Mouse (Mus musculus) testis, adult 2 months (tissue): ENCODE data around the gene Cckbr. TPM values are rescaled to one million over a fixed set of nuclear protein-coding genes. Genes with fewer than 3 reads are reported as not detected.

Source experiments
- H3K27ac ChIP-seq: fragments of 200-500 bp; 2 replicates; pipeline ENCODE4 v1.5.1; 2012; ENCODE audit warnings: low read depth, low read length; ENCODE audit not compliant: control insufficient read depth, insufficient read depth
- H3K27me3 ChIP-seq: fragments of 200-500 bp; 2 replicates; pipeline ENCODE4 v1.6.1; 2012; ENCODE audit warnings: mild to moderate bottlenecking, low read length, moderate library complexity; ENCODE audit not compliant: control insufficient read depth, insufficient read depth
- H3K36me3 ChIP-seq: fragments of 200-500 bp; 2 replicates; pipeline ENCODE4 v1.6.1; 2012; ENCODE audit warnings: mild to moderate bottlenecking, low read length; ENCODE audit not compliant: control insufficient read depth, insufficient read depth
- H3K4me1 ChIP-seq: fragments of 200-500 bp; 2 replicates; pipeline ENCODE4 v1.6.1; 2012; ENCODE audit warnings: low read length; ENCODE audit not compliant: control insufficient read depth, insufficient read depth
- H3K4me3 ChIP-seq: fragments of 200-500 bp; 2 replicates; pipeline ENCODE4 v1.5.1; 2012; ENCODE audit warnings: low read depth, mild to moderate bottlenecking, low read length, moderate library complexity, mixed read lengths; ENCODE audit not compliant: control insufficient read depth
- CTCF ChIP-seq: fragments of 200-500 bp; IDR thresholded peaks from 2 replicates; pipeline ENCODE4 v1.5.1; 2012; ENCODE audit warnings: low read depth, mild to moderate bottlenecking, inconsistent platforms, low read length, moderate library complexity; ENCODE audit not compliant: control insufficient read depth, insufficient read depth, insufficient replicate concordance
- POLR2A ChIP-seq: fragments of 200-500 bp; IDR thresholded peaks from 2 replicates; pipeline ENCODE4 v1.6.1; 2012; ENCODE audit warnings: low read depth, mild to moderate bottlenecking, inconsistent platforms, low read length, moderate library complexity; ENCODE audit not compliant: control insufficient read depth
- polyA plus RNA-seq: library from polyadenylated mRNA; depleted of rRNA; stranded (reverse); fragments of >200 nt; gene quantifications from 2 replicates; pipeline ENCODE4 v1.2.3, GENCODE M21; 2012; rRNA removed

Gene Cckbr
- 0.07 and 0.12 TPM in 2 replicates for polyA plus RNA-seq

GRCm38 (mm10) chr7:105425424-105426043 is at the start of gene Cckbr:
Cckbr (plus strand) TSS chr7:105425731.
- peaks cover 4% of the 10 kb centered on the region; the same call in 1 of the 2 replicates for H3K4me1 ChIP-seq

DNA sequence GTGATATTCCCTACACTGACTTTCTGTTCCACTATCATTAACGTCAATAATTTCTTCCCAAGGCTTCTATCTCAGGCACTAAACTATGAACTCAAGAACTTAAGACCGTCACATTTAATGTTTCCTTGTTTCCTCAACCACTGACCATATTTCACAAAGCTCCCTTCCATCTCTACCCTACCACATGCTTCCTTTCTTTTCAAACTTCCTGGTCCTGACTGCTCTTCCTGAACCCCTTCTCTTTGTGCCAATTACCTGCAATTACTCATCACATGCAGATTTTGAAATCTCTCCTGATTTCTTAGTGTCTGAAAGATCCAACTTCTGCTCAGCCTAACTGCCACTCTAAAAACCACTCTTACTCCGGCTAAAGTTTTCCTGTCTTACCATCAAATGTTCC is 45.2 kb upstream of the Cckbr start:
- Histone ChIP-seq H3K27ac (no peak overlapping the region), H3K4me3 (no peak overlapping the region), H3K4me1 (no peaks in the 10 kb centered on the region), H3K27me3 (no peaks in the 10 kb centered on the region), H3K36me3 (peaks cover 6% of the 10 kb centered on the region)
- TF ChIP-seq POLR2A (no peak), CTCF (no peak)

More at GRCm38 (mm10) chr7:105425424-105426043, at the start of gene Cckbr:
- Histone ChIP-seq H3K27ac (no peak within 1 kb of the TSS), H3K36me3 (no peaks in the 10 kb centered on the region), H3K4me3 (no peak within 1 kb of the TSS; the same call in 1 of the 2 replicates), H3K27me3 (no peaks in the 10 kb centered on the region)
- no peak for TF ChIP-seq CTCF
- no peak for TF ChIP-seq POLR2A

DNA sequence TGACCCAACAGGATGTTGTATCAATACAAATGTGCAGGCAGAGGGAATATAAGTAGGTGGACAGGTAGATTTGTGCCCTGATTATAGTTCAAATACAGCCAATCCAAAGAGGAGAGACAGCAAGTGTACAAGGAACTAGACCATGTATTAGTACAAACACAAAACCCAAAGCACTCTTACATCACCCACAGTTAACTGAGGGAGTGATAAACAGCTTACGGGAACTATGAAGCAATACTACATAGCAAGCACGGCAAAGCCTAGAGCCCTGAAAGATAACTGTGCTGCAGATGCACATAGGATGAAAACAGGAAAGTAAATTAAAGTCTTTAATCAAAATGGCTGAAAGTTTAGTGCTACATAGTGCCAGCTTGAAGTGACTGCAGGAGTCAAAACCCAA is 37.8 kb upstream of the Cckbr start:
- Histone ChIP-seq H3K4me1 (no peaks in the 10 kb centered on the region), H3K27ac (no peak overlapping the region), H3K4me3 (no peak overlapping the region), H3K36me3 (peaks cover 5% of the 10 kb centered on the region), H3K27me3 (no peaks in the 10 kb centered on the region)
- no peak for TF ChIP-seq POLR2A
- no peak for TF ChIP-seq CTCF

GRCm38 (mm10) chr7:105390236-105390635 is 35.3 kb upstream of the Cckbr start:
- Histone ChIP-seq H3K4me3 (no peak overlapping the region), H3K36me3 (peaks cover 2% of the 10 kb centered on the region; the same call in 1 of the 2 replicates), H3K27me3 (no peaks in the 10 kb centered on the region), H3K4me1 (no peaks in the 10 kb centered on the region), H3K27ac (no peak overlapping the region)
- TF ChIP-seq CTCF (no peak), POLR2A (no peak)

GRCm38 (mm10) chr7:105394606-105395005 is 30.9 kb upstream of the Cckbr start:
- Histone ChIP-seq H3K36me3 (no peaks in the 10 kb centered on the region), H3K27ac (no peak overlapping the region), H3K4me1 (peaks cover 2% of the 10 kb centered on the region; the same call in 1 of the 2 replicates), H3K4me3 (no peak overlapping the region), H3K27me3 (no peaks in the 10 kb centered on the region)
- TF ChIP-seq POLR2A (no peak), CTCF (no peak)

- no peak overlapping the region for H3K27ac ChIP-seq
- H3K27me3 ChIP-seq, result no peaks in the 10 kb centered on the region
- no peak overlapping the region for H3K4me3 ChIP-seq
- peaks cover 4% of the 10 kb centered on the region for H3K4me1 ChIP-seq
- H3K36me3 ChIP-seq, result no peaks in the 10 kb centered on the region
- TF ChIP-seq POLR2A, result no peak
- no peak for TF ChIP-seq CTCF
Observed at GRCm38 (mm10) chr7:105395131-105395820, 30.3 kb upstream of the Cckbr start.

DNA sequence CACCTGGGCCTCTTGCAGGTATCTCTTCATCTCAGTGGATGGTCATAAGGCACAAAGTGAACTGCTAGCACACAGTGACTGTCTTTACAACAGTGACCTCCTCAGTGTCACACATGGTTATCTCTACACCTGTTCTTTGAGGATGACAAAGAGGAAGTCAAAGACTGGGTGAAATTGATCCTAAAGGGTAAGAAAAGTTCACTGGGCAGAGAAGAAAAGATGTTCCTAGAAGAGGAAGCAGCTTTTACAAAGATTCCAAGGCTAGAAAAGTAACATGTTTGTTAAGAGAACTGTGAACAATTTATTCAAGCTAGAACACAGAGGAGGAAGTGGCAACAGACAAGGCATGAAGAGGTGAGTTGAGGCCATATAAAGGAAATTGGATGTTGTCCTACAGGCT is 29.4 kb upstream of the Cckbr start:
- Histone ChIP-seq H3K27ac (no peak overlapping the region), H3K27me3 (no peaks in the 10 kb centered on the region), H3K36me3 (no peaks in the 10 kb centered on the region), H3K4me1 (peaks cover 5% of the 10 kb centered on the region), H3K4me3 (no peak overlapping the region)
- TF ChIP-seq CTCF (no peak), POLR2A (no peak)
